Mouse (Mus musculus) ES-E14 (cell line): ENCODE measurements around the gene Ttll5. TPM values are rescaled to one million over a fixed set of nuclear protein-coding genes. Genes with fewer than 3 reads are reported as not detected.

Source experiments
- DNase-seq: peaks from one replicate; pipeline ENCODE4 v3.0.0-alpha.2; 2013; ENCODE audit warnings: low read depth, low spot score
- H3K27ac ChIP-seq: 2 replicates; pipeline ENCODE4 v1.5.1; 2012; ENCODE audit warnings: low read depth, mild to moderate bottlenecking, low read length, moderate library complexity, mixed read lengths; ENCODE audit not compliant: poor library complexity, insufficient read depth, severe bottlenecking
- H3K36me3 ChIP-seq: 2 replicates; pipeline ENCODE4 v1.6.1; 2012; ENCODE audit warnings: mild to moderate bottlenecking, low read length, moderate library complexity, mixed read lengths; ENCODE audit not compliant: control insufficient read depth, poor library complexity, insufficient read depth, severe bottlenecking
- H3K4me1 ChIP-seq, 2 experiments: fragments of 150-350 bp in 1 of 2; sonication (generic) in 1 of 2; 2 replicates each; pipeline ENCODE4 v1.6.1; 2012; ENCODE audit warnings: low read length in 2 of 2, mild to moderate bottlenecking in 1 of 2, mixed read lengths in 1 of 2; ENCODE audit not compliant: control insufficient read depth in 2 of 2, insufficient read depth in 2 of 2, poor library complexity in 1 of 2
- H3K4me3 ChIP-seq, 2 experiments: fragments of 150-350 bp in 1 of 2; sonication (generic) in 1 of 2; 2 replicates each; pipeline ENCODE4 v1.5.1; 2012; ENCODE audit warnings: low read length in 2 of 2, low read depth in 1 of 2, mild to moderate bottlenecking in 1 of 2, mixed read lengths in 1 of 2; ENCODE audit not compliant: insufficient read depth in 1 of 2, poor library complexity in 1 of 2, severe bottlenecking in 1 of 2
- H3K9ac ChIP-seq: 2 replicates; pipeline ENCODE4 v1.6.1; 2012; ENCODE audit warnings: low read depth, mild to moderate bottlenecking, low read length, mixed read lengths; ENCODE audit not compliant: poor library complexity, insufficient read depth, severe bottlenecking
- H3K9me3 ChIP-seq: fragments of 150-350 bp; sonication (generic); 2 replicates; pipeline ENCODE4 v1.6.1; 2012; ENCODE audit warnings: low read depth, mild to moderate bottlenecking, low read length; ENCODE audit not compliant: control insufficient read depth, insufficient read depth
- CHD2 ChIP-seq: IDR thresholded peaks from 2 replicates; pipeline ENCODE4 v1.6.1; 2014; ENCODE audit warnings: mild to moderate bottlenecking, low read depth, low read length, inconsistent platforms
- HCFC1 ChIP-seq: IDR thresholded peaks from 2 replicates; pipeline ENCODE4 v1.6.1; 2012; ENCODE audit warnings: low read length, inconsistent platforms, borderline replicate concordance; ENCODE audit not compliant: insufficient read depth
- MAFK ChIP-seq: IDR thresholded peaks from 2 replicates; pipeline ENCODE4 v1.6.1; 2014; ENCODE audit warnings: mild to moderate bottlenecking, low read depth, low read length, inconsistent platforms; ENCODE audit not compliant: insufficient read depth
- ZC3H11A ChIP-seq: IDR thresholded peaks from 2 replicates; pipeline ENCODE4 v1.6.1; 2012; ENCODE audit warnings: low read depth, mild to moderate bottlenecking, inconsistent platforms, low read length, borderline replicate concordance
- ZNF384 ChIP-seq: IDR thresholded peaks from 2 replicates; pipeline ENCODE4 v1.6.1; 2012; ENCODE audit warnings: low read depth, low read length, inconsistent platforms
- in situ Hi-C, 2 experiments: fragments of 600-800 bp; cut with MboI; formaldehyde crosslinking; loops; one replicate each; pipeline ENCODE4 v1.15.1; 2025; ENCODE audit warnings: low sequenced_read_pairs in 2 of 2, inconsistent platforms in 1 of 2; ENCODE audit not compliant: unreplicated experiment in 2 of 2
- total RNA-seq: library from RNA; depleted of rRNA; stranded (reverse); fragments of 300-350 nt; gene quantifications from 2 replicates; pipeline ENCODE4 v1.2.3, GENCODE M21; 2012

Ttll5 gene
- total RNA-seq, 1 experiment: 18.6 TPM

- no peaks in the 10 kb centered on the region for H3K9me3 ChIP-seq
- H3K4me1 ChIP-seq: no peaks in the 10 kb centered on the region
- H3K9ac ChIP-seq: no peak overlapping the region
- no peak overlapping the region for H3K4me3 ChIP-seq
- in situ Hi-C loops: no loop called here
- no peak overlapping the region for H3K27ac ChIP-seq
- no peak for DNase-seq
- no peak for TF ChIP-seq CHD2
- no peak for TF ChIP-seq HCFC1
- no peak for TF ChIP-seq ZC3H11A
- no peak for TF ChIP-seq MAFK
- TF ChIP-seq ZNF384: no peak
- H3K36me3 ChIP-seq: peaks cover 2% of the 10 kb centered on the region; the same call in 1 of the 2 replicates
These were observed 189.7 kb downstream of the Ttll5 start for GRCm38 (mm10) chr12:86014174-86014573.

DNA sequence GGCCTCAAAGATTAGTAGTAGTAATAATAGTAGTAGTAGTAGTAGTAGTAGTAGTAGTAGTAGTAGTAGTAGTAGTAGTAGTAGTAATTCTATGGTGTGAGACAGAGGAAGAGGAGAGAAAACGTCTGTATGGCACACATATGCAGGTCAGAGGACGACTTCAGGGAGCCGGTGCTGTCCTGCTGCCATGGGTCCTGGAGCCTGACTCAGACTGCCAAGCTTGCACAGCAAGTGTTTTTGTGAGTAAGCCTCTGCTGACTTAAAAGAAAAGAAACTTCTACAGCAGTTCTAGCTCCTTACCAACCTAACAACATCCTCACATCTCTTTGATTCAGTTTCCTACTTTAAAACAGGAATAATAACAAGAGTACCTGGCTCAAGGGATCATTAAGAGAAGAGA is 190.2 kb downstream of the Ttll5 start:
- DNase-seq: no peak
- no peak for TF ChIP-seq ZNF384
- no peaks in the 10 kb centered on the region for H3K9me3 ChIP-seq
- H3K4me3 ChIP-seq: no peak overlapping the region
- H3K36me3 ChIP-seq: peaks cover 2% of the 10 kb centered on the region; the same call in 1 of the 2 replicates
- no peak overlapping the region for H3K9ac ChIP-seq
- H3K4me1 ChIP-seq: no peaks in the 10 kb centered on the region
- H3K27ac ChIP-seq: no peak overlapping the region
- in situ Hi-C loops: no loop called here

GRCm38 (mm10) chr12:86015114-86015513 is 190.7 kb downstream of the Ttll5 start:
- TF ChIP-seq HCFC1 (no peak), ZNF384 (no peak), ZC3H11A (no peak), MAFK (no peak), CHD2 (no peak)
- no peak overlapping the region for H3K4me3 ChIP-seq
- H3K4me1 ChIP-seq: no peaks in the 10 kb centered on the region
- no peak overlapping the region for H3K9ac ChIP-seq
- peaks cover 2% of the 10 kb centered on the region; the same call in 1 of the 2 replicates for H3K36me3 ChIP-seq
- H3K9me3 ChIP-seq: no peaks in the 10 kb centered on the region
- H3K27ac ChIP-seq: no peak overlapping the region
- in situ Hi-C loops: no loop called here
- DNase-seq: no peak

GRCm38 (mm10) chr12:86017360-86017759 is 192.9 kb downstream of the Ttll5 start:
- Histone ChIP-seq H3K4me1 (no peaks in the 10 kb centered on the region), H3K4me3 (no peak overlapping the region), H3K27ac (no peak overlapping the region), H3K9me3 (no peaks in the 10 kb centered on the region), H3K36me3 (peaks cover 2% of the 10 kb centered on the region; the same call in 1 of the 2 replicates), H3K9ac (no peak overlapping the region)
- TF ChIP-seq CHD2 (no peak), ZC3H11A (no peak), MAFK (no peak), HCFC1 (no peak), ZNF384 (no peak)
- in situ Hi-C loops: no loop called here
- DNase-seq: no peak

GRCm38 (mm10) chr12:86021583-86021982 is 197.1 kb downstream of the Ttll5 start:
- no peak for DNase-seq
- H3K36me3 ChIP-seq: peaks cover 4% of the 10 kb centered on the region; the same call in 1 of the 2 replicates
- no peak for TF ChIP-seq HCFC1
- no peak for TF ChIP-seq MAFK
- no peak for TF ChIP-seq CHD2
- TF ChIP-seq ZNF384: no peak
- TF ChIP-seq ZC3H11A: no peak
- H3K4me3 ChIP-seq: no peak overlapping the region
- no peak overlapping the region for H3K9ac ChIP-seq
- no peak overlapping the region for H3K27ac ChIP-seq
- 0 out of 4 replicates have a peak, but pooled peaks cover 0 to 2% of the 10 kb centered on the region in 2 experiments for H3K4me1 ChIP-seq
- in situ Hi-C loops: no loop called here
- no peaks in the 10 kb centered on the region for H3K9me3 ChIP-seq
